Mouse (Mus musculus): ENCODE results near the gene Cstad. TPM values are rescaled to one million over a fixed set of nuclear protein-coding genes. Genes with fewer than 3 reads are reported as not detected.
A peak's percentile ranks its signal among the peaks of the same experiment; 100 is the strongest.

Cstad gene
- total RNA-seq, 2 experiments from 2014 or later = 3.5 to 4.0 TPM

- DNase-seq = no peak
Observed at GRCm38 (mm10) chr2:30629038-30629761, 34.4 kb downstream of the Cstad start.

GRCm38 (mm10) chr2:30629860-30630259, 35.0 kb downstream of the Cstad start:
- DNase-seq = no peak

- DNase-seq = no peak
Observed at GRCm38 (mm10) chr2:30636266-30636671, 41.4 kb downstream of the Cstad start.

GRCm38 (mm10) chr2:30637991-30638390, 43.2 kb downstream of the Cstad start:
- DNase-seq = no peak

- DNase-seq = no peak
Observed at GRCm38 (mm10) chr2:30640021-30640481, 45.2 kb downstream of the Cstad start.

GRCm38 (mm10) chr2:30642810-30643209, 48.0 kb downstream of the Cstad start:
- no peak for DNase-seq

GRCm38 (mm10) chr2:30643422-30643821, 48.6 kb downstream of the Cstad start:
- no peak for DNase-seq

- DNase-seq = peak; percentile 55 to 67
Observed at GRCm38 (mm10) chr2:30646833-30647232, 52.0 kb downstream of the Cstad start.

- peak; percentile 77 to 85 for DNase-seq
Observed at GRCm38 (mm10) chr2:30647303-30647881, 52.6 kb downstream of the Cstad start.

- DNase-seq = no peak
Observed at GRCm38 (mm10) chr2:30647882-30648494, 53.1 kb downstream of the Cstad start.

- DNase-seq = no peak
Observed at GRCm38 (mm10) chr2:30650249-30650648, 55.4 kb downstream of the Cstad start.

GRCm38 (mm10) chr2:30651831-30652230, 57.0 kb downstream of the Cstad start:
- no peak for DNase-seq

- DNase-seq = no peak
Observed at GRCm38 (mm10) chr2:30652581-30653037, 57.8 kb downstream of the Cstad start.

- no peak for DNase-seq
Observed at GRCm38 (mm10) chr2:30653046-30653445, 58.2 kb downstream of the Cstad start.

GRCm38 (mm10) chr2:30654158-30654557, 59.3 kb downstream of the Cstad start:
- no peak for DNase-seq

GRCm38 (mm10) chr2:30654582-30654981, 59.7 kb downstream of the Cstad start:
- DNase-seq = no peak

GRCm38 (mm10) chr2:30655746-30656145, 60.9 kb downstream of the Cstad start:
- DNase-seq = no peak

GRCm38 (mm10) chr2:30656711-30657555, 62.1 kb downstream of the Cstad start:
- no peak for DNase-seq

- peak; percentile 46 to 47 for DNase-seq
Observed at GRCm38 (mm10) chr2:30657674-30658479, 63.0 kb downstream of the Cstad start.

GRCm38 (mm10) chr2:30658480-30658843, 63.6 kb downstream of the Cstad start:
- peak; percentile 99 to 100 for DNase-seq

Data from layer of hippocampus, postnatal 36 days (tissue).